Mouse (Mus musculus) neural tube, embryonic 13.5 days (tissue): ENCODE measurements around the gene Eras. TPM values are rescaled to one million over a fixed set of nuclear protein-coding genes. Genes with fewer than 3 reads are reported as not detected.
"Not testable (repeated sequence)": the region's sequence is repeated elsewhere in the genome, so short reads cannot be mapped to it uniquely, and the experiment has no call there.

Experiments used
- ATAC-seq: fragments of 200-750 bp; cut with Nextera tagmentation; 2 replicates; pipeline ENCODE4 v1.8.0; 2017; ENCODE audit warnings: low read depth, mild to moderate bottlenecking, moderate TSS enrichment, moderate library complexity
- H3K27ac ChIP-seq: fragments of 300-500 bp; sonication (generic); replicated peaks from 2 replicates; pipeline ENCODE4 v1.5.1; 2015; ENCODE audit warnings: moderate library complexity, mild to moderate bottlenecking, inconsistent platforms
- H3K27me3 ChIP-seq: fragments of 300-500 bp; sonication (generic); 2 replicates; pipeline ENCODE4 v1.6.1; 2015; ENCODE audit warnings: mild to moderate bottlenecking, inconsistent platforms
- H3K36me3 ChIP-seq: fragments of 300-500 bp; sonication (generic); 2 replicates; pipeline ENCODE4 v1.6.1; 2015; ENCODE audit warnings: mild to moderate bottlenecking, inconsistent platforms
- H3K4me1 ChIP-seq: fragments of 300-500 bp; sonication (generic); replicated peaks from 2 replicates; pipeline ENCODE4 v1.6.1; 2015; ENCODE audit warnings: inconsistent platforms
- H3K4me2 ChIP-seq: fragments of 300-500 bp; sonication (generic); 2 replicates; pipeline ENCODE4 v1.6.1; 2015; ENCODE audit warnings: inconsistent platforms, mild to moderate bottlenecking, moderate library complexity
- H3K4me3 ChIP-seq: fragments of 300-500 bp; sonication (generic); 2 replicates; pipeline ENCODE4 v1.5.1; 2015; ENCODE audit warnings: mild to moderate bottlenecking, inconsistent platforms
- H3K9ac ChIP-seq: fragments of 300-500 bp; sonication (generic); 2 replicates; pipeline ENCODE4 v1.6.1; 2015; ENCODE audit warnings: moderate library complexity, mild to moderate bottlenecking, inconsistent platforms
- H3K9me3 ChIP-seq: fragments of 300-500 bp; sonication (generic); 2 replicates; pipeline ENCODE4 v1.6.1; 2016; ENCODE audit warnings: inconsistent platforms
- WGBS: fragments of 180-500 bp; shearing (Covaris S2); methylation state at CpG from one replicate; pipeline ENCODE4 v1.1.7; 2015; 5-methylcytosine and 5-hydroxymethylcytosine counted together
- polyA plus RNA-seq: library from polyadenylated mRNA; unstranded; fragments of >200 nt; fragmentation: Nextera tagmentation; extraction: Ambion mirVana; gene quantifications from 2 replicates; pipeline ENCODE4 v1.2.1, GENCODE M21; 2015

The Eras gene
- polyA plus RNA-seq, 1 experiment from 2014 or later: 0.24 TPM

DNA sequence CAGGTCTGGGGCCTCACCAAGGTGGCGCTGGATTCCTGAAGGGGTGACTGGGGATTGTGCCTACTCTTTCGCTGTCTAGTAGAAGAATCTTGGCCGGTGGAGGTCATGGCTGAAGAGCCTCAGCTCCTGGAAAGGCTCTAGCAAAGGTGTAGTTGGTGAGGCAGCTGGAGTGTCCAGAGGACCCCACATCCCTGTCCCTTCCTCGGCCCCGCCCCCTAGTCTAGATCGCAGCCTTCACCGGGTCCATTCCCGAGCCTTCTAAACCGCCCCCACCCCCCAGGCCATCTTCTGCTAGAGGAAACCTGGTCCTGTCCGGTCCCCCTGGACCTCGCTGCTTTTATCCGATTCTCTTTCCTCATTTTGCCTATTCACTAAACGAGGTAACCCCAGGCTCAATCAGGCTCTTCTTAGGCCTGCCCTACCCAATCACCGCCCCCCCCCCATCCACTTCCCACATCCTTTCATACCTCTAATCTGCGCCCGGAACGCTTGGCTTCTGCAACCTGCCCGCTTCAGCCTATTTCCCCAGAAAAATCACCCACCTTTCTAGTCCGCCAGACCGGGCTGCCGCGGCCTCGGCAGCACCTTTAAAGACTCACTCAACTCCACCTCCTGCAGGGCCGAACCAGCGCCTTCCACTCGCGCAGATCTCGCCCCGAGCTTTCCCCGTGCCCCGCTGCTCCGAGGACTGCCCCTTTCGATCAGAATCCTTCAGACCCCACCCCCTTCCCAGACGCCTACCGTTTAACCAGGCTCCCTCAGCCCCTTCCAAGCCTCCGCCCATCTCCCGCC, 18.9 kb upstream of the Eras start, which contains the start of gene Hdac6:
Hdac6 (minus strand) TSS at position 782 of the 792 bp plus-strand sequence.
- Histone ChIP-seq H3K4me2 (peak within 1 kb of the TSS; percentile 58), H3K9me3 (no peaks in the 10 kb centered on the region), H3K36me3 (0 out of 2 replicates have a peak, but pooled peaks cover 4% of the 10 kb centered on the region), H3K27me3 (no peaks in the 10 kb centered on the region), H3K9ac (peak within 1 kb of the TSS; percentile 70), H3K27ac (peak within 1 kb of the TSS; percentile 61), H3K4me3 (peak within 1 kb of the TSS; percentile 48), H3K4me1 (no peaks in the 10 kb centered on the region)
- peak; percentile 58 for ATAC-seq
- 19% methylated on average over 37 of the region's 37 CpGs for WGBS

DNA sequence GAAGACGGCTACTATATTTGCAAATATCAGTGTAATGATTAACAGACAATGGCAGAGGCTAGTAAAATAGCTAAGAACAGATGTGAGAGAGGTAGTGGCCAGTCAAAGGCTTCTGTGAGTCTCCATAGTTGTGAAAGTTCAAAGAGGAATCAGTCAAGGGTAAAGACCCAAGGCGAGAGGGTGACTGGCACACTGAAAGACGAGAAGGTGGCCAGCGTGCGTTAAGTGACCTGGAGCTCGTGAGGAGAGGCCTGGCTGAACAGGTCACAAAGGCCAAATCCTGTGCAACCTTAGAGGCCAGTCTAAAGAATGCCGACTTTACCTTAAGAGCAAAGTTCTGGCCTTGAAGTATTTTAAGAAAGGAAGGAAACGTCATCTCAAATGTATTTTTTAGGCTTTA, 17.2 kb upstream of the Eras start:
- Histone ChIP-seq H3K4me2 (no peak overlapping the region), H3K4me3 (no peak overlapping the region), H3K9me3 (no peaks in the 10 kb centered on the region), H3K27ac (no peak overlapping the region), H3K27me3 (no peaks in the 10 kb centered on the region), H3K36me3 (peaks cover 11% of the 10 kb centered on the region; the same call in 1 of the 2 replicates), H3K4me1 (no peaks in the 10 kb centered on the region), H3K9ac (no peak overlapping the region)
- 80% methylated on average over 8 of the region's 8 CpGs for WGBS
- no peak for ATAC-seq

DNA sequence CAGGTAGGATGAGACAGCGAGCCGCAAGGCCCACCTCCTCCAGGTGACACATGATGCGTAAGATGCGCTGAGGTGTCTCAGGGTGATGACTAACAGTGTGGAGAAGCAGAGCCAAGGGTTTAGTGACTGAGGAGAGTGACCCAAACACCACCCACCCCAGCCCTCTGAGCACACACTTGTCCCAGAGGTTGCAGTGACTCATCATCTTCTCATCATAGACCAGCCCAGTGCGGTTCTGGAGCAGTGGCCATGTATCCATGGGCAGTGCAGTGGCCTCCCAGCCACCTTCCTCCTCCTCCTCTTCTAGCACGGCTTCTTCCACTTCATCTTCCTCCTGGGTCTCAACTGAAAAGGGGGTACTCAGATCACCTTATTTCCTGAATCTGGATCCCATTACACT, 9.3 kb upstream of the Eras start:
- no peak overlapping the region for H3K4me2 ChIP-seq
- no peaks in the 10 kb centered on the region for H3K4me1 ChIP-seq
- H3K9me3 ChIP-seq: no peaks in the 10 kb centered on the region
- H3K9ac ChIP-seq: no peak overlapping the region
- no peaks in the 10 kb centered on the region for H3K27me3 ChIP-seq
- no peak overlapping the region for H3K27ac ChIP-seq
- H3K36me3 ChIP-seq: peaks cover 43% of the 10 kb centered on the region
- 92% methylated on average over 6 of the region's 6 CpGs for WGBS
- ATAC-seq: no peak
- no peak overlapping the region for H3K4me3 ChIP-seq

DNA sequence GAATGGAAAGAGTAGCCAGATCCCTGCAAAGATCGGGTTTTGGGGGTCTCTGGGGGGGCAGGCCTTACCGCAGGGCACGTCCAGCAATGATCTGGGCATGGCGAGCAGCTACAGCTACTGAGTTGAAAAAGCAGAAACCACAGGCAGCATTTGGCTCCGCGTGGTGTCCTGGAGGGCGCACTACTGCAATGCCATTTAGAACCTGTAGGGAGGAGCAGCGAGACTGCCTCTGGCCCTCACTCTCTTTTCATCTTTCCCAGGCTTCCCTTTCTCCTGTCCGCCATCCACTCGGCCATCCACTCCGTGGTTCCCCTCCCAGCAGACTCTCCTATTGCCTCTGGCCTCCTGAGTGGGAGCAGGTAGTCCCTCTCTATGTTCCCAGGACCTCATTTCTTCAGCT, 8.5 kb upstream of the Eras start:
- Histone ChIP-seq H3K27me3 (no peaks in the 10 kb centered on the region), H3K27ac (no peak overlapping the region), H3K36me3 (peaks cover 48% of the 10 kb centered on the region), H3K4me1 (no peaks in the 10 kb centered on the region), H3K4me2 (no peak overlapping the region), H3K9me3 (no peaks in the 10 kb centered on the region), H3K4me3 (no peak overlapping the region), H3K9ac (no peak overlapping the region)
- WGBS: 42% methylated on average over 11 of the region's 11 CpGs
- ATAC-seq: no peak

DNA sequence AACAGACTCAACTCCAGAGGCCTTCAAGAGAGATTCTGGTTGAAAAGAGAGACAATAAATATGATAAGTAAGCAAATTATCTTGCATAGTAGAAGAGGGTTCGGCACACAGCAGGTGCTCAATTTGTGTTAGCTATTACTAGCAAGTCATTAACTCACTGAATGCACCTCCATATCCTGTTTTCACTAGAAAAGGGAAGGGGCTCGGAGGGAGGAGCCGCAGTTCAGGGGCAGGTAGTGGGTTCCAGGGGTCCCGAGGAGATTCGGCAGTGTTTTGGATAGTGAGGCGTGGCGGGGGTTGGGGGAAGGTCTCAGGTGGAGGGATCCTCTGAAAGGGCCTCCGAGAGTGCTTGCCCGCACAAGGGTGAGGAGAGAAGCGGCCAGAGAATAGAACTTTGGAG, 1.3 kb downstream of the Eras start:
- Histone ChIP-seq H3K36me3 (peaks cover 36% of the 10 kb centered on the region), H3K4me1 (peaks cover 13% of the 10 kb centered on the region), H3K27ac (no peak overlapping the region), H3K9ac (no peak overlapping the region), H3K9me3 (no peaks in the 10 kb centered on the region), H3K4me3 (no peak overlapping the region), H3K27me3 (peaks cover 55% of the 10 kb centered on the region), H3K4me2 (no peak overlapping the region)
- no peak for ATAC-seq
- WGBS: 23% methylated on average over 10 of the region's 10 CpGs

DNA sequence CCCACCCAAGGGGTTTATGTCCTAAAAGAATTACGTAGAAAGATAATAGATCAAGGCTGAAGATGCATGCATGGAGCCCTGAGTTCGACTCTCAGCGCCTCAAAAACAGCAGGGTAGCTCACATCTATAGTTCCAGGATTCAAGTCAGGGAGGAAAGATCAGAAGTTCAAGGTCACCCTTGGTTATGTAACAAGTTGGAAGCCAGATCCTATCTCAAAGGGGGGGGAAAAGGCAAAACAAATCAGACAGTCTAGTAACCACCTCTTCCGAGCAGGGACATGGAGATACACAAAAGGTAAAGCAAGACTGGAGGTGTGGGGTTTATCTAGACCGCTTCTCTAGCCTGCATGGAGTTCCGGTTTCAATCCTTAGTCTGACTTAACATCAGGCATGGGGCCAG, 2.1 kb downstream of the Eras start:
- Histone ChIP-seq H3K4me2 (no peak overlapping the region), H3K36me3 (peaks cover 27% of the 10 kb centered on the region), H3K9ac (no peak overlapping the region), H3K27me3 (peaks cover 55% of the 10 kb centered on the region), H3K27ac (no peak overlapping the region), H3K4me3 (no peak overlapping the region), H3K4me1 (peaks cover 14% of the 10 kb centered on the region), H3K9me3 (no peaks in the 10 kb centered on the region)
- WGBS: 75% methylated on average over 6 of the region's 6 CpGs
- ATAC-seq: no peak

DNA sequence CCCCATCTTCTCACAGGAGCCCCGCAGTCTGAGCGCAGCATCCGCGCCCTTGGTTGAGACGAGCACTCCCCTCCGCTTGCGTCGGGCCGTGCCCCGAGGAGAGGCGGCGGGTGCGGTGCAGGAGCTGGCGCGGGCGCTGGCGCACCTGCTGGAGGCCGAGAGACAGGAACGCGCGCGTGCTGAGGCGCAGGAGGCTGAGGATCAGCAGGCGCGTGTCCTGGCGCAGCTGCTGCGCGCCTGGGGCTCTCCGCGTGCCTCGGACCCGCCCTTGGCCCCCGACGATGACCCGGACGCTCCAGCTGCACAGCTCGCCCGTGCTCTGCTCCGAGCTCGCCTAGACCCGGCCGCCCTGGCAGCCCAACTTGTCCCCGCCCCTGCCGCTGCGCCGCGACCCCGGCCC, 6.4 kb downstream of the Eras start:
- H3K27ac ChIP-seq: peak overlapping the region; percentile 87
- H3K4me1 ChIP-seq: peaks cover 14% of the 10 kb centered on the region
- peaks cover 32% of the 10 kb centered on the region for H3K27me3 ChIP-seq
- H3K4me3 ChIP-seq: peak overlapping the region; percentile 53
- 12% methylated on average over 44 of the region's 48 CpGs for WGBS
- 0 out of 2 replicates have a peak, but pooled peaks have one; percentile 7 for ATAC-seq
- H3K36me3 ChIP-seq: peaks cover 8% of the 10 kb centered on the region
- H3K9me3 ChIP-seq: no peaks in the 10 kb centered on the region
- H3K4me2 ChIP-seq: peak overlapping the region; percentile 72
- H3K9ac ChIP-seq: peak overlapping the region; percentile 80

DNA sequence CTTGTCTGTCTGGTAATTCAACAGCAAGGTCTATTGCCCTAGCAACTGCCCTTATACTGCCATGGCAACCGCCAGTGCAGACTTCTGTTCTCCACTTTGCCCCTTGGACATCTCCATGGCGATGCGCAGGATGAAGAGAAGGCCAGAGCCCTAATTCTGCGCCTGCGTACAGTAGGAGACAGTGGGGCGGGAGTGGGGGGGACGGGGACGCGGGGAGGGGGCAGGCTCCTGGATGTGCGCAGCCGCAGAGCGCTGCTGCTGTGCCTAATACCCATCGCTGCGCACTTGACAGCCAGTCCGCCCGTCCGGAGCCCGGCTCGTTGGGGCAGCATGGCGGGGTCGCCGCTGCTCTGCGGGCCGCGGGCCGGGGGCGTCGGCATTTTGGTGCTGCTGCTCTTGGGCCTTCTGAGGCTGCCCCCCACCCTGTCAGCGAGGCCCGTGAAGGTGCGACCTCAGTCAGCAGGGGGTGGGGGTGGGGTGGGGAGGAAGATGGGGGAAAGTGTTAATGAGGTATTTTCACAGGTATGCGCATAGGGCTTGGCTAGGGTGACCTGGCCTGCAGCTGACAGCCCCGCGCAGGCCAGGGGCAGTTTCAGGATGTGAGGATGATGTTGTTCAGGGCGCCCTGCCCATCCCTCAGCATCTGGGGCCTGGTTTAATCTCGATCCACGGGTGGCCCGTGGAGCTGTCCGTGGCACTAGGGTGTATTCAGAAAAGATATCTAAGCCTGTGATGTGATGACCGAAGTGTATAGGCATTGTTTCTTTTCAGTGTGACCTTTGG, 8.6 kb downstream of the Eras start, which contains the start of gene Pcsk1n:
Pcsk1n (plus strand) TSS at position 222 of the 783 bp plus-strand sequence.
- Histone ChIP-seq H3K27me3 (peaks cover 14% of the 10 kb centered on the region), H3K27ac (peak within 1 kb of the TSS; percentile 87), H3K9ac (peak within 1 kb of the TSS; percentile 80), H3K4me2 (peak within 1 kb of the TSS; percentile 72), H3K4me3 (peak within 1 kb of the TSS; percentile 53), H3K4me1 (peaks cover 14% of the 10 kb centered on the region), H3K36me3 (peaks cover 8% of the 10 kb centered on the region), H3K9me3 (no peaks in the 10 kb centered on the region)
- 19% methylated on average over 34 of the region's 40 CpGs for WGBS
- ATAC-seq: peak; percentile 91

DNA sequence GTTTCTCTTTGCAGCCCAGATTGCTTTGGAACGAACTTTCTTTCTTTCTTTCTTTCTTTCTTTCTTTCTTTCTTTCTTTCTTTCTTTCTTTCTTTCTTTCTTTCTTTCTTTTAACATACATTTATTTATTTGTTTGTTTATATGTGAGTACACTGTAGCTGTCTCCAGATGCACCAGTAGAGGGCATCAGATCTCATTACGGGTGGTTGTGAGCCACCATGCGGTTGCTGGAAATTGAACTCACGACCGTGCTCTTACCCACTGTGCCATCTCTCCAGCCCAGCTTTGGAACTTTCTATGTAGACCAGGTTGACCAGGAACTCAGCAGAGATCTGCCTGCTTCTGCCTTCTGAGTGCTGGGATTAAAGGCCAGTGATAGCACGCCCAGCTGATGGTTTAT, 10.4 kb downstream of the Eras start:
- H3K27ac ChIP-seq, H3K36me3 ChIP-seq, H3K4me2 ChIP-seq, H3K27me3 ChIP-seq, H3K9me3 ChIP-seq, H3K4me1 ChIP-seq, ATAC-seq, H3K9ac ChIP-seq, H3K4me3 ChIP-seq: not testable (repeated sequence)
- 72% methylated on average over 6 of the region's 6 CpGs for whole genome bisulfite sequencing

DNA sequence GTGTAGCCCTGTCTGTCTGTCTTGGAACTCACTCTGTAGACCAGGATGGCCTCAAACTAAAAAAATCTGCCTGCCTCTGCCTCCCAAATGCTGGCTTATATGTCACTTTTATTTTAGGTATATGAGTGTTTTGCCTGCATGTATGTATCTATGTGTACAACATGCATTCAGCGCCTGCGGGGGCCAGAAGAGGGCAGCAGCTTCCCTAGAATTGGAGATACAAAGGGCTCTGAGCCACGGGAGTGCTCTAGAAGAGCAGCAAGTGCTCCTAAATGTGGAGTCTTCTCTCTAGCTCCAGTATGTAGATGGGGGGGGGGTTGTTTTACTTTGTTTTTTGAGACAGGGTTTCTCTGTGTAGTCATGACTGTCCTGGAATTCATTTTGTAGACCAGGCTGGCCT, 12.7 kb downstream of the Eras start:
- not testable (repeated sequence) for H3K9ac ChIP-seq, ATAC-seq, H3K4me3 ChIP-seq, H3K4me2 ChIP-seq, H3K27ac ChIP-seq, H3K4me1 ChIP-seq, H3K9me3 ChIP-seq, H3K36me3 ChIP-seq, H3K27me3 ChIP-seq
- 32% methylated on average over 3 of the region's 3 CpGs for WGBS

DNA sequence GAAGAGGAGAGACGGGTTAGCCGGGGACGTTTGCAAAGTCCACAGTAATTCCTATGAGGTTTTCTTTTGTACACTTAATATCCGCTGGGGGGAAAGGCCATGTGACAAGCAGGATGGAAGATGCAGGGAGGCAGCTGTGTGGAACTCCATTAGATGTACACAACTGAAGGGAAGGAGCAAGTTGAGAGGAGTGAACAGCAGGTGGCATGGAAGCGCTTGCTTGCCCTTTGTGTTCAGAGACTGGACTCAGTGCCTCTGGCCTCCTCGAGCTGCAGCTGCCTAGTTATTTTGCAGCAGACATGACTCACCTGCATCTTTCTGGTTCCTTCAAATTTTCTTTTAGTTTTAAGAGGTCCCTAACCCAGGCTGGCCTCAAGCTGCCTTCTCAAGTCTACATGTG, 17.9 kb downstream of the Eras start:
- Histone ChIP-seq H3K4me1 (no peaks in the 10 kb centered on the region), H3K27me3 (no peaks in the 10 kb centered on the region), H3K27ac (no peak overlapping the region), H3K9me3 (no peaks in the 10 kb centered on the region), H3K4me3 (no peak overlapping the region), H3K4me2 (no peak overlapping the region), H3K9ac (no peak overlapping the region), H3K36me3 (peaks cover 15% of the 10 kb centered on the region)
- no peak for ATAC-seq
- WGBS: 53% methylated on average over 6 of the region's 6 CpGs

DNA sequence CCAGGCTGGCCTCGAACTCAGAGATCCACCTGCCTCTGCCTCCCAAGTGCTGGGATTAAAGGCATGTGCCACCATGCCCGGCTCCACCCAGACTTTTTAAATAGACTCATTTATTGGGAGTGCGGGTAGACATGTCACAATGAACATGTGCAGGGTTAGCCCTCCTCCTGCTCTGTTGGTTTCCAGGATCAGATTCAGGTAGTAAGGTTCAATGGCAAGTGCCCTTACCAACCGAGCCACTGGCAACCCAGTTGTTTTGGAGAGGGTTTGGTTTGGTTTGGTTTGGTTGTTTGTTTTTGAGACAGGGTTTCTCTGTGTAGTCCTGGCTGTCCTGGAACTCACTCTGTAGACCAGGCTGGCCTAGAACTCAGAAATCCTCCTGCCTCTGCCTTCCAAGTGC, 19.2 kb downstream of the Eras start, which contains the start of gene Gm10490:
Gm10490 (plus strand) TSS at position 301 of the 400 bp plus-strand sequence.
- H3K36me3 ChIP-seq: peaks cover 18% of the 10 kb centered on the region
- H3K9me3 ChIP-seq, H3K4me2 ChIP-seq, H3K4me3 ChIP-seq, H3K9ac ChIP-seq, H3K27me3 ChIP-seq, ATAC-seq, H3K4me1 ChIP-seq, H3K27ac ChIP-seq: not testable (repeated sequence)
- 90% methylated on average over 4 of the region's 4 CpGs for WGBS
